In the genomic region with DNA sequence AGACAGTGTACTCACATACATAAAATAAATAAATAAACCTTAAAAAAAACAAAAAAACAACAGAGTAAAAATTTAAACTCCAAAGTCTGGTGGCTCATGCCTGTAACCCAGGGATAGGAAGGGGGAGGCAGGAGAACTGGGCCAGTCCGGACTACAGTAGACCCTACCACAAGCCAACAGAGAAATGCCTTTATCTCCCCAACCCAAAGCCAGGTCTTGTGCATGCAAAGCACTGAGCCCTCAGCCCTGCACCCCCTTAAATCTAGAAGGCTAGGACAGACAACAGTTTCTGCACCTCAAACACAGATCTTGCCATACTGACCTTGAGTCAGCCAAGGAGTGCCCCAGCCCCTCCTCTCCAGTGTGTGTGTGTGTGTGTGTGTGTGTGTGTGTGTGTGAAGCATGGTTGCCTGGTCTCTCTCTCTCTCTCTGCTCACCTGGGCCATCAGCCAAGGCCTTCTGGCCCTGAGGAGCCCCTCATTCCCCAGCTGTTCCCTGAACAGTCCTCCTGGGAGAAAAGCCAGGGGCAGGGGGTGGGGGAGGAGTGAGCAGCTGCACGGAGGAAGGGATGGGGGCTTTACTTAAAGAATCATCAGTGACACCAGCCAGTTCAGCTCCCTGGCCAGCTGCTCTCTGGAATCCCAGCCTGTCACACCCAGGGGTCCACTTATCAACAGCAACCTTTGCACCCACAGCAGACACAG, we compare ENCODE assay signal across 8 mouse cellular contexts. TPM values are rescaled to one million over a fixed set of nuclear protein-coding genes. Genes with fewer than 3 reads are reported as not detected.
DNase-seq lines count a peak whose midpoint lies in the region; ATAC-seq lines count a peak whose summit lies in the region.

No protein-coding gene starts in this region.

- peak; percentile 31 to 75 for DNase-seq in left cerebral cortex, postnatal 10 days (ENCODE audit: extremely low spot score in 1 of 2, low spot score in 2 of 2)
- no peak for DNase-seq in left cerebral cortex, adult 9 months (ENCODE audit: low spot score in 2 of 2)
- peak; percentile 88 for DNase-seq in embryonic facial prominence, embryonic 14.5 days (ENCODE audit: low spot score)
- peak; percentile 27 for DNase-seq in hindbrain, embryonic 10.5 days (ENCODE audit: low spot score)
- DNase-seq in midbrain, embryonic 11.5 days (ENCODE audit: low spot score, missing footprints): peak; percentile 89
- no peak for DNase-seq in thymus, postnatal 14 days
- no peak for DNase-seq in left cerebral cortex, adult 8-10 months (ENCODE audit: low spot score in 2 of 2)

- peaks cover 32% of the 10 kb centered on the region for H3K4me1 ChIP-seq in embryonic facial prominence, embryonic 14.5 days (ENCODE audit: control insufficient read depth, insufficient read depth, low read length)
- peaks cover 46% of the 10 kb centered on the region for H3K4me1 ChIP-seq in hindbrain, embryonic 10.5 days (replicated peaks)
- peaks cover 10% of the 10 kb centered on the region for H3K4me1 ChIP-seq in midbrain, embryonic 11.5 days (ENCODE audit: control insufficient read depth, insufficient read depth, low read length)

- H3K27me3 ChIP-seq in embryonic facial prominence, embryonic 14.5 days (replicated peaks; ENCODE audit: control insufficient read depth, insufficient read depth, low read length): no peaks in the 10 kb centered on the region
- H3K27me3 ChIP-seq in hindbrain, embryonic 10.5 days (ENCODE audit: insufficient read depth, poor library complexity, severe bottlenecking): no peaks in the 10 kb centered on the region
- no peaks in the 10 kb centered on the region for H3K27me3 ChIP-seq in midbrain, embryonic 11.5 days (ENCODE audit: control insufficient read depth, insufficient read depth, low read length)

- peaks cover 21% of the 10 kb centered on the region; the same call in 1 of the 2 replicates for H3K36me3 ChIP-seq in embryonic facial prominence, embryonic 14.5 days (ENCODE audit: control insufficient read depth, insufficient read depth, low read length)
- H3K36me3 ChIP-seq in hindbrain, embryonic 10.5 days: peaks cover 47% of the 10 kb centered on the region
- H3K36me3 ChIP-seq in midbrain, embryonic 11.5 days (ENCODE audit: control insufficient read depth, insufficient read depth, low read length): peaks cover 2% of the 10 kb centered on the region

- peak overlapping the region; percentile 86 for H3K27ac ChIP-seq in embryonic facial prominence, embryonic 14.5 days (replicated peaks; ENCODE audit: low read depth, low read length)
- H3K27ac ChIP-seq in hindbrain, embryonic 10.5 days: peak overlapping the region; percentile 65
- no peak overlapping the region for H3K27ac ChIP-seq in midbrain, embryonic 11.5 days (ENCODE audit: low read depth, low read length)

- WGBS in embryonic facial prominence, embryonic 14.5 days: 43% methylated on average over 2 of the region's 2 CpGs
- 45% methylated on average over 2 of the region's 2 CpGs for WGBS in hindbrain, embryonic 10.5 days
- WGBS in midbrain, embryonic 11.5 days: 61% methylated on average over 2 of the region's 2 CpGs

- ATAC-seq in embryonic facial prominence, embryonic 14.5 days (ENCODE audit: low read depth): peak; percentile 89
- ATAC-seq in midbrain, embryonic 11.5 days (ENCODE audit: low FRiP score): peak; percentile 44; the same call in 1 of the 2 replicates
- ATAC-seq in erythroid progenitor cell, adult 5-6 weeks (replicated peaks; ENCODE audit: low FRiP score, poor library complexity, severe bottlenecking): no peak

- 0 out of 2 replicates have a peak overlapping the region, but pooled peaks have one; percentile 41 for H3K9ac ChIP-seq in embryonic facial prominence, embryonic 14.5 days (ENCODE audit: low read depth, low read length)
- H3K9ac ChIP-seq in midbrain, embryonic 11.5 days (ENCODE audit: low read length): peak overlapping the region; percentile 24; the same call in 1 of the 2 replicates

- intact Hi-C loops in left cerebral cortex, postnatal 10 days (cut with DNase I): no loop called here

- H3K4me3 ChIP-seq in embryonic facial prominence, embryonic 14.5 days (ENCODE audit: low read depth, low read length): no peak overlapping the region
- no peak overlapping the region for H3K4me3 ChIP-seq in hindbrain, embryonic 10.5 days
- H3K4me3 ChIP-seq in midbrain, embryonic 11.5 days (ENCODE audit: low read depth, low read length): no peak overlapping the region

- H3K9me3 ChIP-seq in embryonic facial prominence, embryonic 14.5 days (ENCODE audit: control insufficient read depth, low read length): no peaks in the 10 kb centered on the region
- no peaks in the 10 kb centered on the region for H3K9me3 ChIP-seq in hindbrain, embryonic 10.5 days
- H3K9me3 ChIP-seq in midbrain, embryonic 11.5 days (ENCODE audit: control insufficient read depth, low read length): no peaks in the 10 kb centered on the region

- peak overlapping the region; percentile 27; the same call in 1 of the 2 replicates for H3K4me2 ChIP-seq in embryonic facial prominence, embryonic 14.5 days (ENCODE audit: low read depth, low read length)
- no peak overlapping the region for H3K4me2 ChIP-seq in midbrain, embryonic 11.5 days

RNA-seq across cellular contexts. Expression of gene Nckap5l, which starts 17.3 kb away (rescaled TPM):
- 10 to 100 TPM; 35.8 to 38.3 TPM for total RNA-seq in left cerebral cortex, postnatal 10 days (2021)
- polyA plus RNA-seq in embryonic facial prominence, embryonic 14.5 days (2014; fragmentation: Nextera tagmentation; extraction: Ambion mirVana): 12.5 and 13.1 TPM in 2 replicates
- polyA plus RNA-seq in hindbrain, embryonic 10.5 days (2016; fragmentation: Nextera tagmentation; extraction: Ambion mirVana): 13.5 and 15.8 TPM in 2 replicates
- polyA plus RNA-seq in midbrain, embryonic 11.5 days (2014; fragmentation: Nextera tagmentation; extraction: Ambion mirVana): 8.0 and 9.4 TPM in 2 replicates
- 10 to 100 TPM; 19.1 to 22.9 (median 19.5) TPM for total RNA-seq in left cerebral cortex, adult 8-10 months (2022)
- 0.84 TPM in 1 of 2 replicates, not detected in the other for total RNA-seq in erythroid progenitor cell, adult 5-6 weeks (2015; ENCODE audit: low replicate concordance)
- not detected in 2 replicates for total RNA-seq in erythroid progenitor cell, adult 5-6 weeks (2017; ENCODE audit: low replicate concordance)

RNA-seq across cellular contexts. Expression of gene Bcdin3d, which starts 34.3 kb away (rescaled TPM):
- 1 to 10 TPM; 4.3 to 4.8 TPM for total RNA-seq in left cerebral cortex, postnatal 10 days (2021)
- polyA plus RNA-seq in embryonic facial prominence, embryonic 14.5 days (2014; fragmentation: Nextera tagmentation; extraction: Ambion mirVana): 10.8 and 12.9 TPM in 2 replicates
- polyA plus RNA-seq in hindbrain, embryonic 10.5 days (2016; fragmentation: Nextera tagmentation; extraction: Ambion mirVana): 19.3 and 20.2 TPM in 2 replicates
- 19.5 and 19.7 TPM in 2 replicates for polyA plus RNA-seq in midbrain, embryonic 11.5 days (2014; fragmentation: Nextera tagmentation; extraction: Ambion mirVana)
- 1 to 10 TPM; 4.5 to 6.2 (median 6.2) TPM for total RNA-seq in left cerebral cortex, adult 8-10 months (2022)
- total RNA-seq in erythroid progenitor cell, adult 5-6 weeks (2015; ENCODE audit: low replicate concordance): 1.3 and 1.4 TPM in 2 replicates
- total RNA-seq in erythroid progenitor cell, adult 5-6 weeks (2017; ENCODE audit: low replicate concordance): 0.51 and 1.3 TPM in 2 replicates

RNA-seq across cellular contexts. Expression of gene Tmbim6, which starts 47.6 kb away (rescaled TPM):
- 100 to 1,000 TPM; 309 to 315 TPM for total RNA-seq in left cerebral cortex, postnatal 10 days (2021)
- 300 and 310 TPM in 2 replicates for polyA plus RNA-seq in embryonic facial prominence, embryonic 14.5 days (2014; fragmentation: Nextera tagmentation; extraction: Ambion mirVana)
- 283 and 284 TPM in 2 replicates for polyA plus RNA-seq in hindbrain, embryonic 10.5 days (2016; fragmentation: Nextera tagmentation; extraction: Ambion mirVana)
- polyA plus RNA-seq in midbrain, embryonic 11.5 days (2014; fragmentation: Nextera tagmentation; extraction: Ambion mirVana): 228 and 248 TPM in 2 replicates
- total RNA-seq in left cerebral cortex, adult 8-10 months (2022): 100 to 1,000 TPM; 336 to 365 (median 345) TPM
- 179 and 219 TPM in 2 replicates for total RNA-seq in erythroid progenitor cell, adult 5-6 weeks (2015; ENCODE audit: low replicate concordance)
- 95.3 and 151 TPM in 2 replicates for total RNA-seq in erythroid progenitor cell, adult 5-6 weeks (2017; ENCODE audit: low replicate concordance)

Comparison
In these comparisons a context has a peak if more than half of its experiments do, and no peak if none do; other contexts are left out.
1. DNase-seq: peak in left cerebral cortex, postnatal 10 days (2 of 2), embryonic facial prominence, embryonic 14.5 days (single experiment), hindbrain, embryonic 10.5 days (single experiment) and midbrain, embryonic 11.5 days (single experiment); none in left cerebral cortex, adult 9 months (0 of 2), thymus, postnatal 14 days (single experiment) and left cerebral cortex, adult 8-10 months (0 of 2).
2. RNA of gene Nckap5l, which starts 17.3 kb away (total RNA-seq): 35.8 to 38.3 TPM in left cerebral cortex, postnatal 10 days and 19.1 to 22.9 TPM in left cerebral cortex, adult 8-10 months; 0.84 TPM in erythroid progenitor cell, adult 5-6 weeks; every median in the first group is over 10 times any median in the second.